Mouse (Mus musculus): ENCODE data around the gene Arhgap25.

Arhgap25 gene

DNA sequence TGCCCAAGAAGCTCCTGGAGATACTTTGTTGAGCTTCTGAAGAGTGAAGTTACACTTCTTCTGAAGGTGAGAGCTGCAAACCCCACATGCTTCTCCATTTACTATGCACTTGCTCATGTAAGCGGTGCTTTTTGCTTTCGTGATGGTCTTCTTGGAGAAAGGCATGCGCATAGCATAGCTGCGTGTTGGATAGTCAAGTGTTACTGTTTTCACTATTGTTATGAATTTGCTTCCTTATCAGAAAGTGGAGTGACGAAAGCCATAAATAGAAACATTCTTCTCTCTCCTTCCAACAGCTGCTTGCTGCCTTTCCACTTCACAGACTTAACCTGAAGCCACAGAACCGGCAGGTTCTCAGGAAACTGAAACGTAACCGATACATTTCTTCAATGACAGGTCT, 96.3 kb downstream of the Arhgap25 start:
- no peak for DNase-seq

DNA sequence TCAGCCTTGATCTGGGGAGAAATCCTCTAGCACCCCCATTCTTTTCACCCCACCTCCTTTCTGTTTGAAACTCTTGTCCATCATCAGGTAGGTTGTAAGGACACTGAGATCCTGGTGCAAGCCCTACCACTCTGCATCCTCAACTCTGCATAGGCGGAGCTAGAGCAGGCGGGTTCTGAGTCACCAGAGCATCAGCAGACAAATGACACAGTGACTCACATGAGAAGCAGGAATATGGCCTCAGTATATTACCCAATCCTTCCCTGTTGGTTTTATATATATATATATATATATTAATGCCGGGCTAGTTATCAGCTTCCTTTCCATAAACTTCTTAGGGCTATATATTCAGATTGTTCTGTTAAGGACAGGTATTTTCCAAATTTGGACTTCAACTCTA, 97.3 kb downstream of the Arhgap25 start:
- DNase-seq = no peak

GRCm38 (mm10) chr6:87428487-87429044, 104.5 kb downstream of the Arhgap25 start, which contains the start of gene Bmp10:
Gene Bmp10, plus strand, starts transcription at chr6:87428994.
- no peak for DNase-seq

DNA sequence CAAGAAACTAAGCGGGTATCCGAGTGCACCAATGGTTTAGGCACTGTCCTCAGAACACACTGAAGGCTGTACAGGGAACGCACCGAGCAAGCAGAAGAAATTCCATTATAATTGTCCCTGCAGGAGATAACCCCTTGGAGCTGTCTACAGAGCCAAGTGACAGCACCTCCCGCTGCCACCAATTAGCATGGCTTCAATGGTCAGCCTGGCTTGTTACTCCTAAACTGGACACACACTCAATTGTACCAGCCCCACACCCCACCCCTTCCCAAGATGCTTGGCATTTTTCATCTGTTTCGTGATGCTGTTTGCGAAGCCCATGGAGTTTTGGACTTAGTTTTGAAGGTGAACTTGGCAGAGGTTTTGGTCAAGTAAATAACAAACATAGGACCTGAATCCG, 105.4 kb downstream of the Arhgap25 start:
- DNase-seq = no peak

GRCm38 (mm10) chr6:87426954-87427353, 106.1 kb downstream of the Arhgap25 start:
- no peak for DNase-seq

- DNase-seq = no peak
These were observed 108.8 kb downstream of the Arhgap25 start for GRCm38 (mm10) chr6:87424037-87424816.

- DNase-seq = no peak
These were observed 110.8 kb downstream of the Arhgap25 start for GRCm38 (mm10) chr6:87422304-87422703.

- no peak for DNase-seq
These were observed 121.0 kb downstream of the Arhgap25 start for GRCm38 (mm10) chr6:87412011-87412410.
